Mouse (Mus musculus) megakaryocyte-erythroid progenitor cell, adult 5 weeks (primary cell): ENCODE data around the gene Plpp4. TPM values are rescaled to one million over a fixed set of nuclear protein-coding genes. Genes with fewer than 3 reads are reported as not detected.

Source experiments
- polyA plus RNA-seq: library from polyadenylated mRNA; stranded (reverse); fragments of >175 nt; gene quantifications from 2 replicates; pipeline ENCODE4 v1.2.3, GENCODE M21; 2012

Gene Plpp4
- polyA plus RNA-seq: not detected in 2 replicates

GRCm38 (mm10) chr7:129256621-129257373, at the start of gene Plpp4:
Gene Plpp4 (plus strand): TSS chr7:129257031.

